Mouse (Mus musculus) lung, postnatal 0 days (tissue): ENCODE data around the gene Zfp706. TPM values are rescaled to one million over a fixed set of nuclear protein-coding genes. Genes with fewer than 3 reads are reported as not detected.

Experiments
- ATAC-seq: fragments of 200-750 bp; cut with Nextera tagmentation; 2 replicates; pipeline ENCODE4 v1.8.0; 2017; ENCODE audit warnings: moderate library complexity
- DNase-seq: peaks from one replicate; pipeline ENCODE4 v3.0.0-alpha.2; 2016; ENCODE audit warnings: low spot score
- H3K27ac ChIP-seq: fragments of 300-500 bp; sonication (generic); 2 replicates; pipeline ENCODE4 v1.5.1; 2014; ENCODE audit warnings: antibody characterized with exemption, mild to moderate bottlenecking, low read length, mixed read lengths
- H3K27me3 ChIP-seq: fragments of 300-500 bp; sonication (generic); replicated peaks from 2 replicates; pipeline ENCODE4 v1.6.1; 2014; ENCODE audit warnings: low read length, mixed read lengths; ENCODE audit not compliant: insufficient read depth
- H3K36me3 ChIP-seq: fragments of 300-500 bp; sonication (generic); 2 replicates; pipeline ENCODE4 v1.6.1; 2014; ENCODE audit warnings: low read length, mixed read lengths; ENCODE audit not compliant: insufficient read depth
- H3K4me1 ChIP-seq: fragments of 300-500 bp; sonication (generic); 2 replicates; pipeline ENCODE4 v1.6.1; 2014; ENCODE audit warnings: antibody characterized with exemption, low read depth, low read length, mixed read lengths; ENCODE audit not compliant: insufficient read depth
- H3K4me2 ChIP-seq: fragments of 300-500 bp; sonication (generic); replicated peaks from 2 replicates; pipeline ENCODE4 v1.6.1; 2014; ENCODE audit warnings: low read depth, mild to moderate bottlenecking, low read length, moderate library complexity, mixed read lengths
- H3K4me3 ChIP-seq: fragments of 300-500 bp; sonication (generic); 2 replicates; pipeline ENCODE4 v1.5.1; 2014; ENCODE audit warnings: low read depth, low read length
- H3K9ac ChIP-seq: fragments of 300-500 bp; sonication (generic); replicated peaks from 2 replicates; pipeline ENCODE4 v1.6.1; 2014; ENCODE audit warnings: low read depth, mild to moderate bottlenecking
- H3K9me3 ChIP-seq: fragments of 300-500 bp; sonication (generic); 2 replicates; pipeline ENCODE4 v1.6.1; 2016; ENCODE audit warnings: low read length, mixed read lengths
- CTCF ChIP-seq: IDR thresholded peaks from 2 replicates; pipeline ENCODE4 v1.5.1; 2016; ENCODE audit warnings: antibody characterized with exemption, mild to moderate bottlenecking
- EP300 ChIP-seq: IDR thresholded peaks from 2 replicates; pipeline ENCODE4 v1.6.1; 2016; ENCODE audit warnings: antibody characterized with exemption, mild to moderate bottlenecking, control low read depth
- WGBS: fragments of 180-500 bp; shearing (Covaris S2); extraction: QIAGEN DNeasy Blood & Tissue Kit; methylation state at CpG from one replicate; pipeline ENCODE4 v1.1.7; 2014; 5-methylcytosine and 5-hydroxymethylcytosine counted together
- polyA plus RNA-seq: library from polyadenylated mRNA; unstranded; fragments of >200 nt; fragmentation: Nextera tagmentation; extraction: Ambion mirVana; gene quantifications from 2 replicates; pipeline ENCODE4 v1.2.1, GENCODE M21; 2015

The Zfp706 gene
- polyA plus RNA-seq, 1 experiment from 2014 or later: 428 TPM

- WGBS: 73% methylated on average over 12 of the region's 12 CpGs
- no peak for DNase-seq
- no peaks in the 10 kb centered on the region for H3K27me3 ChIP-seq
- ATAC-seq: no peak
- TF ChIP-seq EP300 (no peak), CTCF (0 out of 2 replicates have a peak, but pooled peaks have one; percentile 18)
- H3K36me3 ChIP-seq: no peaks in the 10 kb centered on the region
- no peaks in the 10 kb centered on the region for H3K9me3 ChIP-seq
- no peak overlapping the region for H3K4me2 ChIP-seq
- no peak overlapping the region for H3K27ac ChIP-seq
- no peak overlapping the region for H3K4me3 ChIP-seq
- H3K4me1 ChIP-seq: no peaks in the 10 kb centered on the region
- no peak overlapping the region for H3K9ac ChIP-seq
Observed at GRCm38 (mm10) chr15:37045456-37045855, 37.9 kb upstream of the Zfp706 start.

- Histone ChIP-seq H3K4me1 (no peaks in the 10 kb centered on the region), H3K36me3 (no peaks in the 10 kb centered on the region), H3K27ac (no peak overlapping the region), H3K27me3 (no peaks in the 10 kb centered on the region), H3K9ac (no peak overlapping the region), H3K4me3 (no peak overlapping the region), H3K4me2 (no peak overlapping the region), H3K9me3 (no peaks in the 10 kb centered on the region)
- DNase-seq (peak; percentile 9), ATAC-seq (no peak)
- WGBS: 26% methylated on average over 4 of the region's 5 CpGs
- no peak for TF ChIP-seq EP300
- no peak for TF ChIP-seq CTCF
Observed at GRCm38 (mm10) chr15:37042559-37042958, 35.0 kb upstream of the Zfp706 start.

DNA sequence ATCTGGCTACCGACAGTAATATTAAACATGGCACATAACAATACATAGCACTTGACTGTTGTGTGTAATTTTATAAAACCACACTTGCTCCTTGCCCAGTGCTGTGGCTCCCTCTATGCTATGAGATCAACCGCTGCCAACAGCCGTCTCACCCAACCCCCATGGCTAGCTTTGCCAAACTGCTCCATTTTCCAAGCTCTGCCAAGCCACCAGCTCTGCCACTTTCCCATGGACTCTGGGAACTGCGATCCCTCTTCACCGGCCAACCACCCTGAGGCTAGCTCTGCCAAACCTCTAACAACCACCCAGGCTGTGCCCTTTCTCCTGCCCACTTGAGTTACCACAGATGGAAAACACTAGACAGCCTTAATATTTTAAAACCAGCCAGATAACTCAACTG, 33.6 kb upstream of the Zfp706 start:
- Histone ChIP-seq H3K4me2 (no peak overlapping the region), H3K9me3 (no peaks in the 10 kb centered on the region), H3K27ac (no peak overlapping the region), H3K27me3 (no peaks in the 10 kb centered on the region), H3K9ac (no peak overlapping the region), H3K4me1 (no peaks in the 10 kb centered on the region; the same call in 1 of the 2 replicates), H3K4me3 (no peak overlapping the region), H3K36me3 (no peaks in the 10 kb centered on the region)
- DNase-seq (no peak), ATAC-seq (no peak)
- TF ChIP-seq EP300: no peak
- TF ChIP-seq CTCF: no peak
- 81% methylated on average over 5 of the region's 5 CpGs for WGBS

GRCm38 (mm10) chr15:37038666-37039065, 31.1 kb upstream of the Zfp706 start:
- no peak overlapping the region for H3K27ac ChIP-seq
- no peak for ATAC-seq

GRCm38 (mm10) chr15:37037704-37038103, 30.1 kb upstream of the Zfp706 start:
- Histone ChIP-seq H3K4me3 (no peak overlapping the region), H3K36me3 (no peaks in the 10 kb centered on the region), H3K4me2 (no peak overlapping the region), H3K27me3 (no peaks in the 10 kb centered on the region), H3K9me3 (no peaks in the 10 kb centered on the region), H3K9ac (no peak overlapping the region), H3K27ac (no peak overlapping the region), H3K4me1 (no peaks in the 10 kb centered on the region; the same call in 1 of the 2 replicates)
- no peak for TF ChIP-seq CTCF
- TF ChIP-seq EP300: no peak
- no peak for DNase-seq
- WGBS: 73% methylated on average over 3 of the region's 3 CpGs
- ATAC-seq: no peak

More at GRCm38 (mm10) chr15:37038666-37039065, 31.1 kb upstream of the Zfp706 start:
- no peak overlapping the region for H3K4me2 ChIP-seq
- no peaks in the 10 kb centered on the region for H3K36me3 ChIP-seq
- DNase-seq: no peak
- no peaks in the 10 kb centered on the region; the same call in 1 of the 2 replicates for H3K4me1 ChIP-seq
- 43% methylated on average over 1 of the region's 1 CpGs for WGBS
- no peak overlapping the region for H3K9ac ChIP-seq
- H3K9me3 ChIP-seq: no peaks in the 10 kb centered on the region
- TF ChIP-seq CTCF: no peak
- no peaks in the 10 kb centered on the region for H3K27me3 ChIP-seq
- H3K4me3 ChIP-seq: no peak overlapping the region

GRCm38 (mm10) chr15:37036481-37037156, 29.0 kb upstream of the Zfp706 start:
- no peak overlapping the region for H3K27ac ChIP-seq
- no peak overlapping the region for H3K9ac ChIP-seq
- 41% methylated on average over 7 of the region's 7 CpGs for WGBS
- H3K9me3 ChIP-seq: no peaks in the 10 kb centered on the region
- no peaks in the 10 kb centered on the region for H3K36me3 ChIP-seq
- DNase-seq (peak; percentile 26), ATAC-seq (peak; percentile 26; the same call in 1 of the 2 replicates)
- no peaks in the 10 kb centered on the region for H3K27me3 ChIP-seq
- no peaks in the 10 kb centered on the region; the same call in 1 of the 2 replicates for H3K4me1 ChIP-seq
- TF ChIP-seq CTCF (no peak), EP300 (no peak)
- no peak overlapping the region for H3K4me3 ChIP-seq
- no peak overlapping the region for H3K4me2 ChIP-seq
